Mouse (Mus musculus) gastrocnemius, adult 18-20 months (tissue): ENCODE results near the gene En2. TPM values are rescaled to one million over a fixed set of nuclear protein-coding genes. Genes with fewer than 3 reads are reported as not detected.

Source experiments
- total RNA-seq, 2 experiments: library from RNA; stranded (reverse); gene quantifications; 2 replicates each; pipeline ENCODE4 v1.2.3; 2021

En2 gene
- total RNA-seq, 2 experiments from 2014 or later: 0.21 to 0.23 TPM

Other genes starting within 250 kb of the En2 start
- 10 to 100 TPM in 1 of 2 experiments, 1 to 10 TPM in 1; 8.4 to 11.4 TPM for gene Insig1, start 94.3 kb upstream of the En2 start, total RNA-seq
- gene Cnpy1, start 80.1 kb downstream of the En2 start, total RNA-seq: not detected
- 10 to 100 TPM; 32.2 to 37.0 TPM for gene Rbm33, start 151.4 kb downstream of the En2 start, total RNA-seq